In the genomic region with DNA sequence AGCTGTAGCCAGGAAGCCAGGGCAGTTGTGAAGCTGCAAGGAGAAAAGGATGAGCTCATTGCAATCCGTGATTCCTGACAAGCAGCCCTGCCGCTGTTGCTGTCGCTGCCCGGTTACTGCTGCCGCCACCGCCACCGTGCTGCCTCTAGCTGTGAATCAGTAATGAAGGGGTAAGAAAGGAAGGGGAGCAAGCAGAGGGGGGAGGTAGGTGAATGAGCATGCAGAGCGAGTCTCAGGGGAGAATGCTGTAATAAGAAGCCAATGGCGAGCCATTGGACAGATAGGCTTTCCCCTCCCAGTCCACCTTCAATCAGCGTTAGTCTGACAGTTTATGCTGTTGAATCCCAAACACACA, we compare ENCODE assay signal across 9 mouse cellular contexts.
DNase-seq lines count a peak whose midpoint lies in the region; ATAC-seq and TF ChIP-seq lines count a peak whose summit lies in the region.
"Had no signal": no experiment of that assay in that cellular context is flagged by ENCODE, and none has a peak within 500 bp of the region (broad histone marks: within the 10 kb centered on the region; RNA-seq: fewer than 3 reads in every experiment).

No protein-coding gene starts in this region.

- TF ChIP-seq CTCF in midbrain, postnatal 0 days (IDR thresholded peaks at IDR 0.05), result peak; percentile 69

- peak; percentile 90 for ATAC-seq in kidney, embryonic 15.5 days (replicated peaks; ENCODE audit: low FRiP score)
- ATAC-seq in limb, embryonic 13.5 days (ENCODE audit: low FRiP score, low read depth), result peak; percentile 83
- peak; percentile 93 for ATAC-seq in midbrain, postnatal 0 days (ENCODE audit: low FRiP score)
- no peak for ATAC-seq in inflammation-experienced regulatory T-cells, adult 6 months

- H3K36me3 ChIP-seq in kidney, embryonic 15.5 days, result no peaks in the 10 kb centered on the region
- no peaks in the 10 kb centered on the region for H3K36me3 ChIP-seq in limb, embryonic 13.5 days
- H3K36me3 ChIP-seq in midbrain, postnatal 0 days (ENCODE audit: insufficient read depth, low read length), result no peaks in the 10 kb centered on the region

- H3K9me3 ChIP-seq in kidney, embryonic 15.5 days (replicated peaks), result no peaks in the 10 kb centered on the region
- H3K9me3 ChIP-seq in limb, embryonic 13.5 days, result no peaks in the 10 kb centered on the region
- no peaks in the 10 kb centered on the region for H3K9me3 ChIP-seq in midbrain, postnatal 0 days (ENCODE audit: low read length)
- H3K9me3 ChIP-seq: G1E had no signal

- H3K4me1 ChIP-seq in kidney, embryonic 15.5 days, result peaks cover 14% of the 10 kb centered on the region
- peaks cover 16% of the 10 kb centered on the region for H3K4me1 ChIP-seq in limb, embryonic 13.5 days
- H3K4me1 ChIP-seq in midbrain, postnatal 0 days (ENCODE audit: insufficient read depth, low read length), result peaks cover 15% of the 10 kb centered on the region; the same call in 1 of the 2 replicates

- H3K27me3 ChIP-seq in kidney, embryonic 15.5 days, result no peaks in the 10 kb centered on the region
- no peaks in the 10 kb centered on the region for H3K27me3 ChIP-seq in limb, embryonic 13.5 days
- H3K27me3 ChIP-seq in midbrain, postnatal 0 days (ENCODE audit: insufficient read depth, low read length), result no peaks in the 10 kb centered on the region

- 0% methylated on average over 10 of the region's 10 CpGs for WGBS in kidney, embryonic 15.5 days
- WGBS in limb, embryonic 13.5 days, result 1% methylated on average over 10 of the region's 10 CpGs
- 0% methylated on average over 10 of the region's 10 CpGs for WGBS in midbrain, postnatal 0 days

- DNase-seq in thymus, postnatal 14 days, result peak; percentile 13
- no peak for DNase-seq in thymus, postnatal 25 days
- DNase-seq in embryo, embryonic 9.5 days (ENCODE audit: extremely low spot score), result peak; percentile 70
- peak; percentile 4 to 5 for DNase-seq in heart, adult 9 months (ENCODE audit: low spot score in 2 of 2)
- DNase-seq in midbrain, postnatal 0 days (ENCODE audit: low spot score), result peak; percentile 96

- peak overlapping the region; percentile 43 for H3K9ac ChIP-seq in kidney, embryonic 15.5 days
- peak overlapping the region; percentile 63 for H3K9ac ChIP-seq in limb, embryonic 13.5 days
- H3K9ac ChIP-seq in midbrain, postnatal 0 days (replicated peaks; ENCODE audit: low read length, poor library complexity, severe bottlenecking), result peak overlapping the region; percentile 82

- no peak overlapping the region for H3K27ac ChIP-seq in kidney, embryonic 15.5 days
- H3K27ac ChIP-seq in limb, embryonic 13.5 days, result no peak overlapping the region
- peak overlapping the region; percentile 92 for H3K27ac ChIP-seq in midbrain, postnatal 0 days (ENCODE audit: low read depth, low read length)

- peak overlapping the region; percentile 70 for H3K4me2 ChIP-seq in kidney, embryonic 15.5 days
- peak overlapping the region; percentile 72 for H3K4me2 ChIP-seq in limb, embryonic 13.5 days (replicated peaks)
- peak overlapping the region; percentile 63 for H3K4me2 ChIP-seq in midbrain, postnatal 0 days (ENCODE audit: low read depth, low read length, poor library complexity, severe bottlenecking)

- H3K4me3 ChIP-seq in kidney, embryonic 15.5 days (replicated peaks), result peak overlapping the region; percentile 43
- peak overlapping the region; percentile 45 for H3K4me3 ChIP-seq in limb, embryonic 13.5 days
- peak overlapping the region; percentile 67 for H3K4me3 ChIP-seq in midbrain, postnatal 0 days (ENCODE audit: low read depth, low read length)
